Mouse (Mus musculus) heart, embryonic 12.5 days (tissue): ENCODE results near the gene Cenpx. TPM values are rescaled to one million over a fixed set of nuclear protein-coding genes. Genes with fewer than 3 reads are reported as not detected.
"Not testable (repeated sequence)": the region's sequence is repeated elsewhere in the genome, so short reads cannot be mapped to it uniquely, and the experiment has no call there.

Experiments used
- ATAC-seq: fragments of 200-750 bp; cut with Nextera tagmentation; 2 replicates; pipeline ENCODE4 v1.8.0; 2017; ENCODE audit warnings: moderate TSS enrichment, moderate library complexity; ENCODE audit not compliant: insufficient number of reproducible peaks, low FRiP score
- H3K27ac ChIP-seq: fragments of 300-500 bp; sonication (generic); 2 replicates; pipeline ENCODE4 v1.5.1; 2016; ENCODE audit warnings: mild to moderate bottlenecking, moderate library complexity; ENCODE audit not compliant: poor library complexity, severe bottlenecking
- H3K27me3 ChIP-seq: fragments of 300-500 bp; sonication (generic); replicated peaks from 2 replicates; pipeline ENCODE4 v1.6.1; 2016; ENCODE audit warnings: mild to moderate bottlenecking, moderate library complexity
- H3K36me3 ChIP-seq: fragments of 300-500 bp; sonication (generic); 2 replicates; pipeline ENCODE4 v1.6.1; 2016; ENCODE audit warnings: mild to moderate bottlenecking, moderate library complexity
- H3K4me1 ChIP-seq: fragments of 300-500 bp; sonication (generic); replicated peaks from 2 replicates; pipeline ENCODE4 v1.6.1; 2016; ENCODE audit warnings: mild to moderate bottlenecking
- H3K4me2 ChIP-seq: fragments of 300-500 bp; sonication (generic); 2 replicates; pipeline ENCODE4 v1.6.1; 2016; ENCODE audit warnings: mild to moderate bottlenecking, moderate library complexity
- H3K4me3 ChIP-seq: fragments of 300-500 bp; sonication (generic); 2 replicates; pipeline ENCODE4 v1.5.1; 2016; ENCODE audit warnings: mild to moderate bottlenecking
- H3K9ac ChIP-seq: fragments of 300-500 bp; sonication (generic); 2 replicates; pipeline ENCODE4 v1.6.1; 2016; ENCODE audit warnings: mild to moderate bottlenecking, moderate library complexity
- H3K9me3 ChIP-seq: fragments of 300-500 bp; sonication (generic); replicated peaks from 2 replicates; pipeline ENCODE4 v1.6.1; 2016; ENCODE audit warnings: mild to moderate bottlenecking, moderate library complexity
- WGBS: fragments of 180-500 bp; shearing (Covaris S2); methylation state at CpG from one replicate; pipeline ENCODE4 v1.1.7; 2016; 5-methylcytosine and 5-hydroxymethylcytosine counted together
- polyA plus RNA-seq: library from polyadenylated mRNA; unstranded; fragments of >200 nt; fragmentation: Nextera tagmentation; extraction: Ambion mirVana; gene quantifications from 2 replicates; pipeline ENCODE4 v1.2.1, GENCODE M21; 2016

The Cenpx gene
- polyA plus RNA-seq, 1 experiment from 2014 or later: 119 TPM

- 84% methylated on average over 3 of the region's 3 CpGs for WGBS
- H3K9me3 ChIP-seq: no peaks in the 10 kb centered on the region
- H3K4me1 ChIP-seq: peaks cover 47% of the 10 kb centered on the region
- peaks cover 41% of the 10 kb centered on the region for H3K36me3 ChIP-seq
- no peaks in the 10 kb centered on the region for H3K27me3 ChIP-seq
- no peak overlapping the region for H3K9ac ChIP-seq
- ATAC-seq: no peak
- no peak overlapping the region for H3K27ac ChIP-seq
- no peak overlapping the region for H3K4me2 ChIP-seq
- H3K4me3 ChIP-seq: no peak overlapping the region
Measured at GRCm38 (mm10) chr11:120693461-120693860, 20.1 kb downstream of the Cenpx start.

DNA sequence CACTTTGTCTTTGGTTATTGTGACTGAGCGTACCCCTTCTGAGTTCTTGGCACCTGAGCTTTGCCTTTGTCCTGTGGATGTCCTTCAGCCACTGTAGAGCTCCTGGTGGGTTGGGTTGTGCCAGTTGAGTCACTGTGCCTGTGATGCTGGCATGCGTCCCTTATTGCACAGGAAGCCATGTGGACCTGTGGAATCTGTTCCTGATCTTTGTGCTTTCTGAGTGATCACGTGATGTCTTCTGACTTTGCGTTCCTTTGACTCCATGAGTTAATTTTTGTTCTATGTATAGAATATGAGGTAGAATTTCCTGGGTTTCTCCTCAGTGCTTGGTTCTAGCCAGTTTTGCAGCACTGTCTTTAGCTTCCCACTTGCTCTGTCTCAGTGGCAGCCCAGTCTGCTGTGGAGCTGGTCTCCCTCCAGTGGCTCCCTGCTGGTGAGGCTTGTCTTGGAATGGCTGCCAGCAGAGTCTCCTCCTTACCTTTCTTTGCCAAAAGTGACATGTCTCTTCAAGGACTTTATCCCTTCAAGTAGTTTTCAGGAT is 21.0 kb downstream of the Cenpx start:
- H3K4me1 ChIP-seq: peaks cover 38% of the 10 kb centered on the region
- ATAC-seq: no peak
- H3K27me3 ChIP-seq: no peaks in the 10 kb centered on the region
- no peak overlapping the region for H3K9ac ChIP-seq
- H3K36me3 ChIP-seq: peaks cover 51% of the 10 kb centered on the region
- no peaks in the 10 kb centered on the region for H3K9me3 ChIP-seq
- WGBS: 90% methylated on average over 4 of the region's 4 CpGs
- no peak overlapping the region for H3K4me3 ChIP-seq
- no peak overlapping the region for H3K27ac ChIP-seq
- no peak overlapping the region for H3K4me2 ChIP-seq

DNA sequence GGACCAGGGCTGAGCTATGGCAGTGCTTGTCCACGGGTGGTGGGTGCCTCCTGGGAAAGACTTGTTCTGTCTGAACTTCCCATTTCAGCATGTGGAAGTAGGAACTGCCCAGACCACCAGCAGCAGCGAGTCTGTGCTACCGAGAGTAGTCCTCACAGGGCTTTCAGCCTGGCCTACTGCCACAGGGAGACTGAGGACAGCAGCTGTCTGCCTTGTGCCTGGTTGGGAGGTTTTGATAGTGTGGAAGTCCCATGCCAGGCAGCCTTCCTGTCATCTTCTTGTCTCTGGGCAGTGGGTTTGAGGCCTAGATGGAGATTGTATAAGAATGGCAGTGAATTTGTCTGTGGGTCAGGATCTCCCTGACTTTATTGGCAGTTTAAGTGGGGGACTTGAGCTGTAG is 24.2 kb downstream of the Cenpx start:
- Histone ChIP-seq H3K36me3 (peaks cover 66% of the 10 kb centered on the region), H3K27me3 (no peaks in the 10 kb centered on the region)
- WGBS: 77% methylated on average over 3 of the region's 3 CpGs

GRCm38 (mm10) chr11:120686650-120687272 is 26.8 kb downstream of the Cenpx start:
- 88% methylated on average over 20 of the region's 20 CpGs for WGBS

More for the DNA sequence above, 24.2 kb downstream of the Cenpx start:
- no peak overlapping the region for H3K4me2 ChIP-seq
- H3K9ac ChIP-seq: no peak overlapping the region
- H3K4me1 ChIP-seq: peaks cover 16% of the 10 kb centered on the region; the same call in 1 of the 2 replicates
- no peaks in the 10 kb centered on the region for H3K9me3 ChIP-seq
- H3K27ac ChIP-seq: no peak overlapping the region
- ATAC-seq: no peak
- H3K4me3 ChIP-seq: no peak overlapping the region

GRCm38 (mm10) chr11:120684660-120685059 is 28.9 kb downstream of the Cenpx start:
- H3K27ac ChIP-seq: no peak overlapping the region
- peaks cover 81% of the 10 kb centered on the region for H3K36me3 ChIP-seq

More at GRCm38 (mm10) chr11:120686650-120687272, 26.8 kb downstream of the Cenpx start:
- Histone ChIP-seq H3K27ac (no peak overlapping the region), H3K4me1 (peaks cover 10% of the 10 kb centered on the region; the same call in 1 of the 2 replicates), H3K36me3 (peaks cover 77% of the 10 kb centered on the region), H3K4me3 (no peak overlapping the region), H3K27me3 (no peaks in the 10 kb centered on the region), H3K9me3 (no peaks in the 10 kb centered on the region), H3K4me2 (no peak overlapping the region), H3K9ac (no peak overlapping the region)
- ATAC-seq: no peak

DNA sequence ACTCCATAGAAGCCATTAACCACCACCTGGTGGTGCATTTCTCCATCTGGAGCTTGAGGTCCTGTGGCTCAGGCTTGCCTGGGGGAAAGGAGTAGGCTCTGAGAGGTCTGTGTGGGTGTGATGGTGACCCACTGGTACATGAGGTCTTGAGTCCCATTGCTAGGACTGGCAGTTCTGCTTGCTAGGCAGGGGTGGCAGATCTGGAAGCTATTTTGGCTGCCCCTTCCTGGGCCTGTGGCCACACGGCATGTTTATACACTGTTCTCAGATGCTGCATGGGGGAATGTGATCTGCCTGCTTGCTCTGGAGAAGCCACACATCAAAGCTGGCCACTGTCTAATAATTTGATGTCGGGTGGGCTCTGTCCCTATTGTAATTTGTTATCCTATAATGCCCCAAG is 29.5 kb downstream of the Cenpx start:
- Histone ChIP-seq H3K9me3 (no peaks in the 10 kb centered on the region), H3K27ac (no peak overlapping the region), H3K27me3 (no peaks in the 10 kb centered on the region), H3K9ac (no peak overlapping the region), H3K4me2 (no peak overlapping the region), H3K4me1 (peaks cover 10% of the 10 kb centered on the region; the same call in 1 of the 2 replicates), H3K36me3 (peaks cover 79% of the 10 kb centered on the region), H3K4me3 (no peak overlapping the region)
- no peak for ATAC-seq
- WGBS: 91% methylated on average over 2 of the region's 2 CpGs

More at GRCm38 (mm10) chr11:120684660-120685059, 28.9 kb downstream of the Cenpx start:
- no peak overlapping the region for H3K4me3 ChIP-seq
- no peak for ATAC-seq
- H3K4me1 ChIP-seq: peaks cover 10% of the 10 kb centered on the region; the same call in 1 of the 2 replicates
- 69% methylated on average over 2 of the region's 2 CpGs for WGBS
- no peaks in the 10 kb centered on the region for H3K27me3 ChIP-seq
- no peaks in the 10 kb centered on the region for H3K9me3 ChIP-seq
- no peak overlapping the region for H3K9ac ChIP-seq
- H3K4me2 ChIP-seq: no peak overlapping the region

GRCm38 (mm10) chr11:120683536-120683935 is 30.0 kb downstream of the Cenpx start:
- H3K27me3 ChIP-seq: no peaks in the 10 kb centered on the region
- no peak for ATAC-seq
- H3K9me3 ChIP-seq: no peaks in the 10 kb centered on the region
- H3K4me1 ChIP-seq: peaks cover 10% of the 10 kb centered on the region; the same call in 1 of the 2 replicates
- no peak overlapping the region for H3K27ac ChIP-seq
- H3K36me3 ChIP-seq: peaks cover 76% of the 10 kb centered on the region
- H3K9ac ChIP-seq: no peak overlapping the region
- H3K4me2 ChIP-seq: no peak overlapping the region
- no peak overlapping the region for H3K4me3 ChIP-seq
- 83% methylated on average over 3 of the region's 3 CpGs for WGBS

- Histone ChIP-seq H3K27me3 (no peaks in the 10 kb centered on the region), H3K4me1 (peaks cover 10% of the 10 kb centered on the region; the same call in 1 of the 2 replicates), H3K9ac (no peak overlapping the region), H3K4me3 (no peak overlapping the region), H3K9me3 (no peaks in the 10 kb centered on the region), H3K36me3 (peaks cover 76% of the 10 kb centered on the region), H3K4me2 (no peak overlapping the region), H3K27ac (no peak overlapping the region)
- WGBS: 89% methylated on average over 5 of the region's 5 CpGs
- no peak for ATAC-seq
Measured at GRCm38 (mm10) chr11:120682683-120683082, 30.9 kb downstream of the Cenpx start.

DNA sequence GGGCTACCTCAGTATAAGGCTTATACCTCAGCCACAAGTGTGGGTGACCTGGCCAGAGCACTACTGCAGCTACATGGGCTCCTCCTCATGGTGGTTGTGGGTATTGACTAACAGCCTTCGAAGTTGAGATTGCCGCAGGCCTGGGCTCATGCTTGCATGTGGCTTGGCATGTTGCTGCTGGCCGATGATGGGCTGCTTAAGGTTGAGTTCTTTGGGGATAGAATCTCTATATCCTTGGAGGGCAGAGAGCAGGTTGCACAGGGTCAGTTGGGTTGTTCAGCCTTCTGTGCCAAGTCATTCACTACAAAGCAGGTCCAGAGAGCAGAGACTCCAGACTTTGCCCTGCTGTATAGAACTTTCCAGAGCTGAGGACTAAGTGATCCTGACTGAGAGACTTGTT is 33.6 kb downstream of the Cenpx start:
- no peak overlapping the region for H3K9ac ChIP-seq
- no peaks in the 10 kb centered on the region for H3K9me3 ChIP-seq
- H3K4me1 ChIP-seq: peaks cover 14% of the 10 kb centered on the region
- 68% methylated on average over 3 of the region's 3 CpGs for WGBS
- ATAC-seq: 0 out of 2 replicates have a peak, but pooled peaks have one; percentile 39
- H3K27me3 ChIP-seq: no peaks in the 10 kb centered on the region
- no peak overlapping the region for H3K4me2 ChIP-seq
- H3K27ac ChIP-seq: no peak overlapping the region
- peaks cover 72% of the 10 kb centered on the region for H3K36me3 ChIP-seq
- no peak overlapping the region for H3K4me3 ChIP-seq

GRCm38 (mm10) chr11:120676951-120677350 is 36.6 kb downstream of the Cenpx start:
- Histone ChIP-seq H3K4me2 (no peak overlapping the region), H3K27me3 (no peaks in the 10 kb centered on the region), H3K4me3 (no peak overlapping the region), H3K9me3 (no peaks in the 10 kb centered on the region), H3K36me3 (peaks cover 46% of the 10 kb centered on the region), H3K27ac (no peak overlapping the region), H3K4me1 (peaks cover 16% of the 10 kb centered on the region), H3K9ac (0 out of 2 replicates have a peak overlapping the region, but pooled peaks have one; percentile 33)
- 80% methylated on average over 4 of the region's 4 CpGs for WGBS
- ATAC-seq: no peak

- Histone ChIP-seq H3K36me3 (peaks cover 39% of the 10 kb centered on the region), H3K4me1 (peaks cover 16% of the 10 kb centered on the region)
- not testable (repeated sequence) for H3K4me3 ChIP-seq, H3K27ac ChIP-seq, H3K9ac ChIP-seq, H3K27me3 ChIP-seq, H3K4me2 ChIP-seq, ATAC-seq, H3K9me3 ChIP-seq
- 69% methylated on average over 5 of the region's 5 CpGs for WGBS
Measured at GRCm38 (mm10) chr11:120675875-120676274, 37.7 kb downstream of the Cenpx start.
